Mouse (Mus musculus) liver, postnatal 0 days (tissue): ENCODE results near the gene Mrpl55.

Experiments used
- CTCF ChIP-seq: sonication (generic); IDR thresholded peaks from 2 replicates; pipeline ENCODE4 v1.5.1; 2016; ENCODE audit warnings: antibody characterized with exemption, low read depth
- EP300 ChIP-seq: IDR thresholded peaks from 2 replicates; pipeline ENCODE4 v1.6.1; 2016; ENCODE audit warnings: antibody characterized with exemption, low read depth, mild to moderate bottlenecking

GRCm38 (mm10) chr11:59232797-59233196 lies 30.5 kb downstream of the Mrpl55 start:
- TF ChIP-seq CTCF = peak; percentile 49
- TF ChIP-seq EP300 = no peak
